In genomic region chrX:104017196-104017595, GRCm38 (mm10) we compare ENCODE assay signal across 24 mouse cellular contexts. TPM values are rescaled to one million over a fixed set of nuclear protein-coding genes. Genes with fewer than 3 reads are reported as not detected.
A peak's percentile ranks its signal among the peaks of the same experiment; 100 is the strongest.
DNase-seq lines count a peak whose midpoint lies in the region; ATAC-seq and TF ChIP-seq lines count a peak whose summit lies in the region.
"Had no signal": no experiment of that assay in that cellular context is flagged by ENCODE, and none has a peak within 500 bp of the region (broad histone marks: within the 10 kb centered on the region; RNA-seq: fewer than 3 reads in every experiment).

No protein-coding gene starts in this region.

- no peak overlapping the region for H3K9ac ChIP-seq in forebrain, postnatal 0 days
- no peak overlapping the region for H3K9ac ChIP-seq in forebrain, embryonic 13.5 days
- 0 out of 2 replicates have a peak overlapping the region, but pooled peaks have one; percentile 15 for H3K9ac ChIP-seq in lung, embryonic 16.5 days (ENCODE audit: low read length)
- H3K9ac ChIP-seq: embryonic facial prominence, embryonic 13.5 days; hindbrain, embryonic 13.5 days; midbrain, embryonic 13.5 days; neural tube, embryonic 15.5 days had no signal

- H3K36me3 ChIP-seq in forebrain, postnatal 0 days (ENCODE audit: insufficient read depth): no peaks in the 10 kb centered on the region
- no peaks in the 10 kb centered on the region for H3K36me3 ChIP-seq in forebrain, embryonic 13.5 days (ENCODE audit: poor library complexity, severe bottlenecking)
- H3K36me3 ChIP-seq in lung, embryonic 16.5 days (ENCODE audit: control insufficient read depth, insufficient read depth, low read length): no peaks in the 10 kb centered on the region
- H3K36me3 ChIP-seq: embryonic facial prominence, embryonic 13.5 days; heart, embryonic 10.5 days; hindbrain, embryonic 13.5 days; midbrain, embryonic 13.5 days; neural tube, embryonic 15.5 days had no signal

- no peak overlapping the region for H3K4me3 ChIP-seq in forebrain, postnatal 0 days (ENCODE audit: low read depth, low read length)
- H3K4me3 ChIP-seq in forebrain, embryonic 13.5 days: no peak overlapping the region
- no peak overlapping the region for H3K4me3 ChIP-seq in lung, embryonic 16.5 days (ENCODE audit: low read length)
- no peak overlapping the region for H3K4me3 ChIP-seq in left cerebral cortex, adult 2 months
- H3K4me3 ChIP-seq: embryonic facial prominence, embryonic 13.5 days; heart, embryonic 10.5 days; hindbrain, embryonic 13.5 days; midbrain, embryonic 13.5 days; myocyte; neural tube, embryonic 15.5 days had no signal

- no peak for ATAC-seq in forebrain, postnatal 0 days
- no peak for ATAC-seq in forebrain, embryonic 13.5 days
- ATAC-seq in lung, embryonic 16.5 days (ENCODE audit: low read depth): peak; percentile 34; the same call in 1 of the 2 replicates
- ATAC-seq: midbrain, embryonic 13.5 days had no signal

- WGBS in forebrain, postnatal 0 days: 68% methylated on average over 1 of the region's 1 CpGs
- WGBS in forebrain, embryonic 13.5 days: 67% methylated on average over 1 of the region's 1 CpGs
- WGBS in lung, embryonic 16.5 days: 68% methylated on average over 1 of the region's 1 CpGs

- H3K9me3 ChIP-seq in forebrain, postnatal 0 days (ENCODE audit: low read length): no peaks in the 10 kb centered on the region
- no peaks in the 10 kb centered on the region for H3K9me3 ChIP-seq in forebrain, embryonic 13.5 days (replicated peaks)
- H3K9me3 ChIP-seq in lung, embryonic 16.5 days (ENCODE audit: control insufficient read depth, low read length): no peaks in the 10 kb centered on the region
- H3K9me3 ChIP-seq: embryonic facial prominence, embryonic 13.5 days; heart, embryonic 10.5 days; hindbrain, embryonic 13.5 days; midbrain, embryonic 13.5 days; neural tube, embryonic 15.5 days had no signal

- H3K4me2 ChIP-seq in forebrain, postnatal 0 days (ENCODE audit: low read depth): no peak overlapping the region
- H3K4me2 ChIP-seq in forebrain, embryonic 13.5 days: no peak overlapping the region
- H3K4me2 ChIP-seq in lung, embryonic 16.5 days (ENCODE audit: low read depth, low read length): no peak overlapping the region
- H3K4me2 ChIP-seq: embryonic facial prominence, embryonic 13.5 days; hindbrain, embryonic 13.5 days; midbrain, embryonic 13.5 days; neural tube, embryonic 15.5 days had no signal

- peak; percentile 2 for DNase-seq in forebrain, postnatal 0 days
- DNase-seq in adipocyte (ENCODE audit: low spot score): peak; percentile 43
- peak; percentile 29 for DNase-seq in adrenal gland, postnatal 25 days
- no peak for DNase-seq in gastrocnemius, adult 8-10 months (ENCODE audit: low spot score in 2 of 2)
- no peak for DNase-seq in left cerebral cortex, adult 2 months (ENCODE audit: extremely low spot score in 1 of 2, low spot score in 2 of 2)
- no peak for DNase-seq in kidney, adult 9 months
- DNase-seq: cerebellum, adult 11-12 months; gastrocnemius, postnatal 25 days; heart, postnatal 10 days; kidney, postnatal 10 days; layer of hippocampus, adult 9-11 months; liver; right cerebral cortex, adult 18-20 months; thymus, adult 2 months had no signal

- TF ChIP-seq CTCF in forebrain, postnatal 0 days (IDR thresholded peaks at IDR 0.05; ENCODE audit: low read depth): no peak
- TF ChIP-seq CTCF in left cerebral cortex, adult 2 months (IDR thresholded peaks at IDR 0.05): no peak

- H3K27ac ChIP-seq in forebrain, postnatal 0 days (ENCODE audit: low read depth, low read length): no peak overlapping the region
- H3K27ac ChIP-seq in forebrain, embryonic 13.5 days: no peak overlapping the region
- peak overlapping the region; percentile 80 for H3K27ac ChIP-seq in lung, embryonic 16.5 days (ENCODE audit: low read length)
- no peak overlapping the region for H3K27ac ChIP-seq in left cerebral cortex, adult 2 months
- H3K27ac ChIP-seq: embryonic facial prominence, embryonic 13.5 days; heart, embryonic 10.5 days; hindbrain, embryonic 13.5 days; macrophage; midbrain, embryonic 13.5 days; neural tube, embryonic 15.5 days had no signal

- intact Hi-C loops in left cerebral cortex, adult 2 months (cut with DNase I): no loop called here

- H3K4me1 ChIP-seq in forebrain, postnatal 0 days (ENCODE audit: insufficient read depth): no peaks in the 10 kb centered on the region
- H3K4me1 ChIP-seq in forebrain, embryonic 13.5 days: no peaks in the 10 kb centered on the region
- 0 out of 2 replicates have a peak, but pooled peaks cover 3% of the 10 kb centered on the region for H3K4me1 ChIP-seq in lung, embryonic 16.5 days (replicated peaks; ENCODE audit: control insufficient read depth, insufficient read depth, low read length)
- H3K4me1 ChIP-seq: embryonic facial prominence, embryonic 13.5 days; hindbrain, embryonic 13.5 days; midbrain, embryonic 13.5 days; neural tube, embryonic 15.5 days had no signal

- no peaks in the 10 kb centered on the region for H3K27me3 ChIP-seq in forebrain, postnatal 0 days (ENCODE audit: insufficient read depth, low read length)
- peaks cover 11% of the 10 kb centered on the region; the same call in 1 of the 2 replicates for H3K27me3 ChIP-seq in forebrain, embryonic 13.5 days
- no peaks in the 10 kb centered on the region for H3K27me3 ChIP-seq in lung, embryonic 16.5 days (ENCODE audit: control insufficient read depth, insufficient read depth, low read depth, low read length)
- H3K27me3 ChIP-seq: CH12.LX had no signal

RNA-seq across cellular contexts. Expression of gene Rlim, which starts 36.1 kb away (rescaled TPM):
- 41.8 and 54.6 TPM in 2 replicates for total RNA-seq in forebrain, postnatal 0 days (2014; rRNA removed)
- 10.8 and 16.4 TPM in 2 replicates for polyA plus RNA-seq in forebrain, postnatal 0 days (2015; fragmentation: Nextera tagmentation; extraction: Ambion mirVana)
- 30.0 and 33.6 TPM in 2 replicates for polyA plus RNA-seq in forebrain, embryonic 13.5 days (2015; fragmentation: Nextera tagmentation; extraction: Ambion mirVana)
- 58.8 and 60.7 TPM in 2 replicates for total RNA-seq in adrenal gland, postnatal 25 days (2021)
- polyA plus RNA-seq in lung, embryonic 16.5 days (2015; fragmentation: Nextera tagmentation; extraction: Ambion mirVana): 48.1 and 50.4 TPM in 2 replicates
- 10 to 100 TPM; 19.6 to 22.6 (median 21.2) TPM for total RNA-seq in gastrocnemius, adult 8-10 months (2022)
- 10 to 100 TPM; 45.9 to 50.9 TPM for total RNA-seq in left cerebral cortex, adult 2 months (2021)

Comparison
In these comparisons a context has a peak if more than half of its experiments do, and no peak if none do; other contexts are left out.
1. DNase-seq: peak in forebrain, postnatal 0 days (single experiment), adipocyte (single experiment) and adrenal gland, postnatal 25 days (single experiment); none in gastrocnemius, adult 8-10 months (0 of 2), left cerebral cortex, adult 2 months (0 of 2) and kidney, adult 9 months (single experiment).